Comparison of ENCODE assay signal across 10 mouse cellular contexts in genomic region chr13:58115227-58115626, GRCm38 (mm10). TPM values are rescaled to one million over a fixed set of nuclear protein-coding genes. Genes with fewer than 3 reads are reported as not detected.
DNase-seq lines count a peak whose midpoint lies in the region; ATAC-seq lines count a peak whose summit lies in the region.
"Had no signal": no experiment of that assay in that cellular context is flagged by ENCODE, and none has a peak within 500 bp of the region (broad histone marks: within the 10 kb centered on the region; RNA-seq: fewer than 3 reads in every experiment).

No protein-coding gene starts in this region.

- H3K4me3 ChIP-seq in heart, embryonic 10.5 days, result no peak overlapping the region
- H3K4me3 ChIP-seq in liver, embryonic 12.5 days, result no peak overlapping the region
- no peak overlapping the region for H3K4me3 ChIP-seq in stomach, embryonic 16.5 days (replicated peaks; ENCODE audit: low read length)
- no peak overlapping the region for H3K4me3 ChIP-seq in midbrain, embryonic 10.5 days
- no peak overlapping the region for H3K4me3 ChIP-seq in embryonic facial prominence, embryonic 10.5 days
- H3K4me3 ChIP-seq: forebrain, embryonic 10.5 days had no signal

- peaks cover 11% of the 10 kb centered on the region for H3K27me3 ChIP-seq in heart, embryonic 10.5 days (ENCODE audit: insufficient read depth, poor library complexity, severe bottlenecking)
- peaks cover 60% of the 10 kb centered on the region for H3K27me3 ChIP-seq in liver, embryonic 12.5 days (replicated peaks)
- no peaks in the 10 kb centered on the region for H3K27me3 ChIP-seq in stomach, embryonic 16.5 days (ENCODE audit: control insufficient read depth, insufficient read depth, low read length)
- peaks cover 7% of the 10 kb centered on the region; the same call in 1 of the 2 replicates for H3K27me3 ChIP-seq in midbrain, embryonic 10.5 days (ENCODE audit: low read depth, poor library complexity, severe bottlenecking)
- H3K27me3 ChIP-seq in embryonic facial prominence, embryonic 10.5 days (replicated peaks; ENCODE audit: low read depth, poor library complexity, severe bottlenecking), result peaks cover 14% of the 10 kb centered on the region

- ATAC-seq in liver, embryonic 12.5 days, result peak; percentile 40; the same call in 1 of the 2 replicates
- ATAC-seq in stomach, embryonic 16.5 days (ENCODE audit: insufficient read depth, low FRiP score), result no peak

- no peak overlapping the region for H3K4me2 ChIP-seq in liver, embryonic 12.5 days
- 0 out of 2 replicates have a peak overlapping the region, but pooled peaks have one; percentile 3 for H3K4me2 ChIP-seq in stomach, embryonic 16.5 days (ENCODE audit: low read depth, low read length)

- no peaks in the 10 kb centered on the region for H3K36me3 ChIP-seq in heart, embryonic 10.5 days
- no peaks in the 10 kb centered on the region for H3K36me3 ChIP-seq in liver, embryonic 12.5 days
- no peaks in the 10 kb centered on the region for H3K36me3 ChIP-seq in stomach, embryonic 16.5 days (ENCODE audit: control insufficient read depth, insufficient read depth, low read length)
- H3K36me3 ChIP-seq in midbrain, embryonic 10.5 days, result no peaks in the 10 kb centered on the region
- no peaks in the 10 kb centered on the region for H3K36me3 ChIP-seq in embryonic facial prominence, embryonic 10.5 days (replicated peaks)

- 36% methylated on average over 13 of the region's 13 CpGs for WGBS in heart, embryonic 10.5 days
- 11% methylated on average over 13 of the region's 13 CpGs for WGBS in liver, embryonic 12.5 days (ENCODE audit: insufficient replicate concordance)
- WGBS in stomach, embryonic 16.5 days, result 21% methylated on average over 13 of the region's 13 CpGs
- 83% methylated on average over 13 of the region's 13 CpGs for WGBS in midbrain, embryonic 10.5 days
- 68% methylated on average over 13 of the region's 13 CpGs for WGBS in embryonic facial prominence, embryonic 10.5 days

- peaks cover 25% of the 10 kb centered on the region for H3K4me1 ChIP-seq in heart, embryonic 10.5 days
- peaks cover 4% of the 10 kb centered on the region; the same call in 1 of the 2 replicates for H3K4me1 ChIP-seq in liver, embryonic 12.5 days
- H3K4me1 ChIP-seq in stomach, embryonic 16.5 days (ENCODE audit: control insufficient read depth, insufficient read depth, low read length), result peaks cover 17% of the 10 kb centered on the region
- H3K4me1 ChIP-seq in midbrain, embryonic 10.5 days, result peaks cover 21% of the 10 kb centered on the region
- H3K4me1 ChIP-seq in embryonic facial prominence, embryonic 10.5 days, result peaks cover 22% of the 10 kb centered on the region

- no peaks in the 10 kb centered on the region for H3K9me3 ChIP-seq in heart, embryonic 10.5 days
- H3K9me3 ChIP-seq in liver, embryonic 12.5 days (replicated peaks), result no peaks in the 10 kb centered on the region
- H3K9me3 ChIP-seq in stomach, embryonic 16.5 days (replicated peaks; ENCODE audit: control insufficient read depth, low read length), result no peaks in the 10 kb centered on the region
- H3K9me3 ChIP-seq in midbrain, embryonic 10.5 days (replicated peaks), result no peaks in the 10 kb centered on the region
- H3K9me3 ChIP-seq in embryonic facial prominence, embryonic 10.5 days, result no peaks in the 10 kb centered on the region
- H3K9me3 ChIP-seq: forebrain, embryonic 10.5 days had no signal

- peak; percentile 98 for DNase-seq in heart, adult 11 months
- DNase-seq in heart, embryonic 10.5 days (ENCODE audit: low spot score), result no peak
- DNase-seq in heart, postnatal 36 days, result peak; percentile 34
- no peak for DNase-seq in midbrain, embryonic 10.5 days (ENCODE audit: low spot score)
- DNase-seq in thymus, postnatal 36 days, result no peak
- DNase-seq in embryonic facial prominence, embryonic 10.5 days (ENCODE audit: low spot score), result no peak

- H3K27ac ChIP-seq in heart, embryonic 10.5 days, result no peak overlapping the region
- H3K27ac ChIP-seq in liver, embryonic 12.5 days, result no peak overlapping the region
- no peak overlapping the region for H3K27ac ChIP-seq in stomach, embryonic 16.5 days (ENCODE audit: low read length)
- no peak overlapping the region for H3K27ac ChIP-seq in midbrain, embryonic 10.5 days (replicated peaks)
- H3K27ac ChIP-seq in embryonic facial prominence, embryonic 10.5 days (replicated peaks), result no peak overlapping the region
- H3K27ac ChIP-seq: forebrain, embryonic 10.5 days had no signal

- intact Hi-C loops in heart, postnatal 36 days (cut with DNase I), result no loop called here

- H3K9ac ChIP-seq in liver, embryonic 12.5 days, result no peak overlapping the region
- H3K9ac ChIP-seq in stomach, embryonic 16.5 days (ENCODE audit: low read length), result peak overlapping the region; percentile 21; the same call in 1 of the 2 replicates

RNA-seq across cellular contexts. Expression of gene Klhl3, which starts 1.8 kb away (rescaled TPM):
- 2.5 and 3.4 TPM in 2 replicates for polyA plus RNA-seq in heart, embryonic 10.5 days (2016; fragmentation: Nextera tagmentation; extraction: Ambion mirVana)
- total RNA-seq in heart, postnatal 36 days (2021), result 1 to 10 TPM; 1.7 to 2.5 TPM
- polyA plus RNA-seq in liver, embryonic 12.5 days (2016; fragmentation: Nextera tagmentation; extraction: Ambion mirVana), result 1.3 and 1.5 TPM in 2 replicates
- polyA plus RNA-seq in stomach, embryonic 16.5 days (2015; fragmentation: Nextera tagmentation; extraction: Ambion mirVana), result 2.8 and 2.9 TPM in 2 replicates
- polyA plus RNA-seq in midbrain, embryonic 10.5 days (2016; fragmentation: Nextera tagmentation; extraction: Ambion mirVana), result 2.1 and 2.9 TPM in 2 replicates
- 1.7 and 1.8 TPM in 2 replicates for polyA plus RNA-seq in embryonic facial prominence, embryonic 10.5 days (2016; fragmentation: Nextera tagmentation; extraction: Ambion mirVana)
- total RNA-seq: CH12.LX had no signal

RNA-seq across cellular contexts. Expression of gene Hnrnpa0, which starts 13.1 kb away (rescaled TPM):
- 14.0 and 16.6 TPM in 2 replicates for polyA plus RNA-seq in heart, embryonic 10.5 days (2016; fragmentation: Nextera tagmentation; extraction: Ambion mirVana)
- total RNA-seq in heart, postnatal 36 days (2021), result 10 to 100 TPM; 62.0 to 76.3 TPM
- 12.6 and 13.7 TPM in 2 replicates for polyA plus RNA-seq in liver, embryonic 12.5 days (2016; fragmentation: Nextera tagmentation; extraction: Ambion mirVana)
- 20.2 and 21.7 TPM in 2 replicates for polyA plus RNA-seq in stomach, embryonic 16.5 days (2015; fragmentation: Nextera tagmentation; extraction: Ambion mirVana)
- polyA plus RNA-seq in midbrain, embryonic 10.5 days (2016; fragmentation: Nextera tagmentation; extraction: Ambion mirVana), result 48.9 and 56.6 TPM in 2 replicates
- 44.5 and 52.5 TPM in 2 replicates for polyA plus RNA-seq in embryonic facial prominence, embryonic 10.5 days (2016; fragmentation: Nextera tagmentation; extraction: Ambion mirVana)

RNA-seq across cellular contexts. Expression of gene Idnk, which starts 42.2 kb away (rescaled TPM):
- polyA plus RNA-seq in heart, embryonic 10.5 days (2016; fragmentation: Nextera tagmentation; extraction: Ambion mirVana), result 35.0 and 36.5 TPM in 2 replicates
- total RNA-seq in heart, postnatal 36 days (2021), result 10 to 100 TPM; 25.0 to 26.6 TPM
- 24.6 and 25.8 TPM in 2 replicates for polyA plus RNA-seq in liver, embryonic 12.5 days (2016; fragmentation: Nextera tagmentation; extraction: Ambion mirVana)
- 36.8 and 41.7 TPM in 2 replicates for polyA plus RNA-seq in stomach, embryonic 16.5 days (2015; fragmentation: Nextera tagmentation; extraction: Ambion mirVana)
- polyA plus RNA-seq in midbrain, embryonic 10.5 days (2016; fragmentation: Nextera tagmentation; extraction: Ambion mirVana), result 56.1 and 62.9 TPM in 2 replicates
- polyA plus RNA-seq in embryonic facial prominence, embryonic 10.5 days (2016; fragmentation: Nextera tagmentation; extraction: Ambion mirVana), result 43.2 and 43.3 TPM in 2 replicates

Comparison
In these comparisons a context has a peak if more than half of its experiments do, and no peak if none do; other contexts are left out.
1. DNase-seq: peak in heart, adult 11 months (single experiment) and heart, postnatal 36 days (2 of 2); none in heart, embryonic 10.5 days (single experiment), midbrain, embryonic 10.5 days (single experiment), thymus, postnatal 36 days (0 of 2) and embryonic facial prominence, embryonic 10.5 days (single experiment).